Mouse (Mus musculus) bone marrow macrophage, adult 2 months (primary cell): ENCODE measurements around the gene Sh3glb2.

Experiments
- CTCF ChIP-seq: IDR thresholded peaks from 2 replicates; pipeline ENCODE4 v1.5.1; 2012; ENCODE audit warnings: low read depth, mild to moderate bottlenecking, low read length, moderate library complexity
- POLR2A ChIP-seq: IDR thresholded peaks from 2 replicates; pipeline ENCODE4 v1.6.1; 2012; ENCODE audit warnings: mild to moderate bottlenecking, low read depth, low read length, borderline replicate concordance

DNA sequence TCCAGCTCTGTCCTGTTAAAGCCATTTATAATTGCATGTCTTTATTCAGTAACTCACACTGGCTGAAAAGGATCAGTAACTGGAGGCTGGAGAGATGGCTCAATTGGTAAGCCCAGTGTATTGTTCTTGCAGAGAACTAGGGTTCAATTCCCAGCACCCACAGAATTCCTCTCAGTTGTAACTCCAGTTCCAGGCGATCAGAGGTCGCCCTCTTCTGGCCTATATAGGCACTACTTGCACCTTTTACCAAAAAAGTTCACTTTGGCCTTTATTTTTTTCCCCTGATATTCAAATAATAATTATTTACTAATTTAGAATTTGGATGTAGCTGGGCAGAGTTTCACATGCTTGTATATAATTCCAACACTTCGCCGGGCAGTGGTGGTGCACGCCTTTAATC lies 3.7 kb upstream of the Sh3glb2 start:
- TF ChIP-seq POLR2A, result no peak
- TF ChIP-seq CTCF, result no peak
